Mouse (Mus musculus) 3134 (cell line): Measurements from ENCODE around the gene Tmem274.
"Not testable (repeated sequence)": the region's sequence is repeated elsewhere in the genome, so short reads cannot be mapped to it uniquely, and the experiment has no call there.

ENCODE experiments used
- DNase-seq: peaks from one replicate; pipeline ENCODE4 v3.0.0-alpha.2; 2011; ENCODE audit warnings: low spot score; ENCODE audit not compliant: insufficient read length; ENCODE audit errors: extremely low read depth

Tmem274 gene

DNA sequence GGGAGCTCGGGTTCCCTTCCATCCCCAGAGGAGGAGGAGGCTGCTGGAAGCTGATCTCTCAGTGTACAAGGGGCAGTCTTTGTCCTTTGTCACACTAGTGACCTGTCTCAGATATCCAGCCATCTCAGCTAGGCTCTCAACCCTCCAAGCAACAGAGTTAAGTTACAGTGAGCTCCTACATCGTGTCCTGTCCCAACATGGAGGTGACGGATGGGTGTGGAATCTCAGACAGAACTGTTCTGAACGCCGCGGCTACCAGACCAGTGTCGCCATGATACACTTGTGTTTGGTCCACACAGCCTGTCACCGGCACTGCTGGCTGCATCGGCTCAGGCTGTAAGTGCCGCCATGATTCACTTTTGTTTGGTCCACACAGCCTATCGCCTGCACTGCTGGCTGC, at the start of gene Tmem274:
Tmem274 (plus strand) TSS at position 301 of the 400 bp plus-strand sequence.
- no peak for DNase-seq

DNA sequence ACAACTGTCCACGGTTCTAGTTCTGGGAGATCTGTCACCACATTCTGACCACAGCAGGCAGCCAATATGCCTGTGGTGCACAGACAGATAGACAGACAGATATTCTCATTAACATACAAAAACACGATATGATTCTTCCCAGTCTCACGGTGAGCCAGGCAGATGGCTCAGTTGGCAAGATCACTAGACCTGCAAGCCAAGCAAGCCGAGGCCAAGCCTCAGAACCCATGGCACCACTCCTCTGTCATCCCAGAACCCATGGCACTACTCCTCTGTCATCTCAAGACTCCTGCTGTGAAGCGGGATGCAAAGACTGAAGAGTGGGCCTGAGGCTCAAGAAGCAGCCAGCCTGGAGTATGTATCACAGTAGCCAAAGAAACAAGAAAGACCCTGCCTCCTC, 47.6 kb upstream of the Tmem274 start:
- no peak for DNase-seq

DNA sequence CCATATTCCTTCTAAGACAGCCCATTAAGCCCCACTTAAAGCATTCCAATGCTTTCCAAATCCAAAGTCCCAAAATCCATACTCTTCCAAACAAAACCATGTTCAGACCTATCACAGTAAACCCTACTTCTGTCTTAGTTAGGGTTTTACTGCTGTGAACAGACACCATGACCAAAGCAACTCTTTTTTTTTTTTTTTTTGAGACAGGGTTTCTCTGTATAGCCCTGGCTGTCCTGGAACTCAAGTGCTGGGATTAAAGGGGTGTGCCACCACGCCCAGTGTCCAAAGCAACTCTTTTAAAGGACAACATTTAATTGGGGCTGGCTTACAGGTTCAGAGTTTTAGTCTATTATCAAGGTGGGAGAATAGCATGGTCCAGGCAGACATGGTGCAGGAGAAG, 45.3 kb upstream of the Tmem274 start:
- not testable (repeated sequence) for DNase-seq

DNA sequence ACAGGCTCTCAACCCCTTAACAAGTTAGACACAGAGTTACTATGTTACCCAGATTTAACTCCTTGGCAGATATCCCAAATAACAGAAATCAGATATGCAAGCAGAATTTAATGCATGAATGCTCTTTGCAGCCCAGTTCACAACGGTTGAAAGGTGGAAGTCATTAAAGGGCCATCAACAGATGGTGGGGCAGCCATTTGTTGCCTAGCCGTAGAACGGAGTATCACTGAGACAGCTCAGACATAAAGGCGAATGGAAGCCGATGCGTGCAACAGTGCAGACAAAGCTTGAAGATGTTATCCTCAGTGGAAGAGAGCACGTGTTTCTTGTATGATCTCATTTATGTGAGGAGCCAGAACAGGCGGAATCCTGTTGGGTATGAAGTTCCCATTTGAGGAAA, 36.6 kb upstream of the Tmem274 start:
- no peak for DNase-seq

DNA sequence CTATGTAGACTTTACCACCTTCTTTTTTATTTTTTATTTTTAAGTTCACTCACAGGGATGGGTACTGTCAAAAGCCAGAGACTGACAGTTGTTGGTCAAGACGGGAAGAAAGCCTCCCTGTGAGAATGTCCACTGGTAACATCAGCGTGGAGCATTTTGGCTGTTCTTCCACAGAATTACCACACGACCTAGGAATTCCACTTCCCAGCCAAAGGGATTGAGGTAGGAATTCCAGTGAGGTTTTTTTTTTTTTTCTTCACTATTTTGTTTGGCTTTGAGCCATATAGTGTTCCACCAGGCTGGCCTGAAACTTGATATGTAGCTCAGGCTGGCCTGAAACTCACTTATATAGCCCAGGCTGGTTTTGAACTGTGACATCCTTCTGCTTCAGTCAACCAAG, 34.7 kb upstream of the Tmem274 start:
- DNase-seq: peak; percentile 56

DNA sequence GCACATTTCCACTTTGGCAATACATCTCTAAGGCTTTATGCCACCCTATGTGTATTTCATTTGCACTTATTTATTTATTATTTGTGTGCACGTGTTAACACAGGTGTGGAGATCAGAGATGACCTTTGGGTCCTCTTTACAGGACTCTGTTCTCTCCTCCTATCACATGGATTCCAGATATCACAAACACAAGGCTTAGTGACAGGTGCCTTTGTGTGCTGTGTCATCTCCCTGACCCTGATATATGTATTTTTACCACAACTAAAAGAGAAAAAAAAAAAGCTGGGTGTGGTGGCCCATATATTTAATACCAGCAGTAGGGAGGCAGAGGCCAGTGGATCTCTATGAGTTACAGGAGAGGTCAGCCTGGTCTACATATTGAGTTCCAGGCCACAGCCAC, 32.7 kb upstream of the Tmem274 start:
- DNase-seq: no peak

DNA sequence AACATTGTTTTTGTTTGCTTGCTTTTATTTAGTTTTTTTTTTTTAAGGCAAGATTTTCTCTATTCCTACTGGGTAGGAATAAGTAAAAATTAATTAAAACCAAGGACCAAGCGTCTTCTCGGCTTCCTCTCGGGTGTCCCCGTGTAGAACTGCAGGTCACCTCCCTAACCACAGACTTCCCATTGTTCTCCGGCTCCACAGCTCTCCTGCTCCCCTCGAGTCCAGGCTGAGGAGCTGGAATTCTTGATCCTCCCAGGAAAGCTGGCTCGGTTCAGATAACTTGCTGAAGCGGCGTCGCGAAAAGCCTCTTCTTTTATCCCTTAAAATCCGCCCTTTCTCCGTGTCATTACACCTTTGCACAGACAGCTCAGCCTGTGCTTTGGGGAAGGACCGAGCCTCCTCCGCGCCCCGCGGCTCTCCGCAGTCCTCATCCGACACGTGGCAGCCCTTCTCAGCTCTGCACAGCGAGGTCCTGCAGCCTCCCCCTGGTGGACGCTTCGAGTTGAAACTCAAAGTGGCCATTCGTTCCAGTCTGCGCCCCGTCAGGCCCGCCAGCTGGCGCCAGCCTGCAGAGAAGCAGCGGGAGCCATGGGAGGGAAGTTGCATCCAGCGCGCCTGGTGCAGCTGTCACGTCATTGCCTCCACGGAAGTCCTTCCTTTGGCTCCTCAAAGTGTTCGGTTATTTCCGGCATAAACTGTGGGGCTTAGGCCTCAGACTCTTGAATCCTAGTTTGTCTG, 32.0 kb upstream of the Tmem274 start:
- DNase-seq: peak; percentile 92

DNA sequence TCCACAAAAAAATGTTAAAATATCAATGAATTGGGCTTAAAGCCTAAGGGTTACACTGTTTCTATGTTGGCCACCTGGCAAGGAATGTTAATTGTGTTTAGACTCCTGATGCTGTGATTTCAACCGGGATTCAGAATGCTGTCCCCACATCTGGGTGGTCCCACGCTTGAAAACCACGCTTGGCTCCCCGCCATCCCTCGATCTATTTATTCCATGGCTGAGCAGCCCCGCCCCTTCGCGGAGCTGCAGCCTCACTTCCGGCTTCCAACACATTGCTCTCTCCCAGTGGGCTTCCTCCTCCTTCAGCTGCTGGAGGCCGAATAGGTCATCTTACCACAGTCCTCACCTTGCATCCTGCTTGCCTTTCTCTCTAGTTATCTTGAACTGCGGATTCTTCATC, 31.3 kb upstream of the Tmem274 start:
- DNase-seq: peak; percentile 53

DNA sequence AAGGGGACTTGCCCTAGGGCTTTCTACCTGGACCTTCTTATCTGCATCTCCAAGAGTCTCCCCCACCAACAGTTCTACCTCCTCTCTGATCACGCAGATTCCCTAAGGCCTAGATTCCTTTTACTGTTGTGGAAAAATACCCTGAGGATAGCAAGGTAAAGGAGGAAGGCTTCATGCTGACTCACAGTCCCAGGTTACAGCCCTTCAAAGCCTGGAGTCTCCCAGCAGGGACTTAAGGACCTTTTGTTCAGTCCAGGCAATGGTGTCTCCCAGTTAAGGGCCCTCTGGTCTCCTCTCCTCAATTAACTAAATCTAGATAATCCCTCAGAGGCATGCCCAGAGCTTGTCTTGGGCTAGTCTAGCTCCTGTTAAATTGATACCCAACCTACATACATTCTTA, 30.9 kb upstream of the Tmem274 start:
- no peak for DNase-seq

DNA sequence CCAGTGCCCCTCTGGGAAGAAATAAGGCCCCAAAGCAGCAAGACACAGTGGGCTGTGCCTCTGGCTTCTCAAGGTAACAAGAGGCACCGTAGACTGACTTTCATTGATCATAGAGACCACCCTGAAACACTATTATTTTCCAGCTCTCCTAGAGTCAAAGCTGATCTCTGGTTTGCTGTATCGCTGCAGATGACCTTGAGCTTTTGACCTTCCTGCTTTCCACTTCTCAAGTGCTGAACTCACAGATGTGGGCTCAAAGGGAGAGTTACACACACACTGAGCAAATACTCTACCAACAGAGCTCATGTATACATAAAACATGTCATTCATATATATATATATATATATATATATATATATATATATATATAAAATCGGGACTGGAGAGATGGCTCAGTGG, 26.5 kb upstream of the Tmem274 start:
- no peak for DNase-seq

DNA sequence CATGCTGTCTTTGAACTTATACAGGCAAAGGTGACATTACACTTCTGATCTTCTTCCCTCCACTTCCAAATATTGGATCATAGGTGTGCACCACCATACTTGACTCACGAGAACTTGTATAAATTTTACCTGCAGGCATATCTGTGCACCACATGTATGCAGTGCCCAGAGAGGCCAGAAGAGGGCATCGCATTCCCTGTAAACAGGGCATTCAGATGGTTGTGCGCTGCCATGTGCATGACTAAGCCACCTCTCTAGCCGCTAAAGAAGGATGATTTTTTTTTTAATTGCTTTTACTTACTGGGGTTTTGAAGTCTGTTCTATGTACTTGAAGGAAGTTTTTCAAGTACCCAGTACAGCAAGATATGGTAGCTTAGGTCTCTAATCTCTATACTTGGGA, 23.5 kb upstream of the Tmem274 start:
- no peak for DNase-seq

DNA sequence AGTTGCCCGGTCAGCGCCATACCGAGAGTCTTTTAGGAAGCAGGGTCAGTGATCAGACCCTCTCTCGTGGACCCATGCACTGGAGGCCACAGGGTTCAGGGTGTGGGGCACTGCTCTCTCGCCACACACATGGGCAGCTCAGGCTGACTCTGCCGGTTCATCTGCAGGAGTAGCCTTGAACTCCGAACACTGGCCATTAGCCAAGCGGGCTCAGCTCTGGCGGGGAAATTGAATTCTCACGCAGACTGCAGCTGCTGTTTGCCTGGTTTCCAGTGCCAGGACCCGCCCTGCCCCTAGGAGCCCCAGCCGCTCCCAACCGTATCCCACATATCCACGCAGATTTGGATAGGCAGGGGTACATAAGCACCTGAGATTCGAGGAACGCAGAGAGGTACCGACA, 22.9 kb upstream of the Tmem274 start:
- no peak for DNase-seq

DNA sequence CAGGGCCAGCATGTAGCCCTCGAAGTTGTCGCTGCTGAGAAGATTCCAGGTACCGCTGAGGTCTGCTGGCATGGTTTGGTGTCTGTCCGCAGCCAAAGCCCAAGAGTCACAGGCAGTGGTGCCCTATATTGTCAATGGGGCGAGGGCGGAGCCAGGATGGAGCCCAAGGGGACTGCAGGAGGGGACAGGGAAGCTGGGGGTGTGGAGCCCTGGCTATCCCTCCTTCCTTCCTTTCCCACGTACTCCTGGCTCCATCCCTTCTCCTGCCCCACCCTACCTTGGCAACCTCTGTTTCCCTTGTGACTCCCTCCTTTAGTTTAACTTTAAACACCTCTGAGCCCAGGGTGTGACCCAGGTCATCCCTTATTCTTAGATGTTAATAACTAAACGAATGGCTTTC, 22.3 kb upstream of the Tmem274 start, which contains the start of gene Rbp7:
Rbp7 (minus strand) TSS at position 100 of the 400 bp plus-strand sequence.
- no peak for DNase-seq

DNA sequence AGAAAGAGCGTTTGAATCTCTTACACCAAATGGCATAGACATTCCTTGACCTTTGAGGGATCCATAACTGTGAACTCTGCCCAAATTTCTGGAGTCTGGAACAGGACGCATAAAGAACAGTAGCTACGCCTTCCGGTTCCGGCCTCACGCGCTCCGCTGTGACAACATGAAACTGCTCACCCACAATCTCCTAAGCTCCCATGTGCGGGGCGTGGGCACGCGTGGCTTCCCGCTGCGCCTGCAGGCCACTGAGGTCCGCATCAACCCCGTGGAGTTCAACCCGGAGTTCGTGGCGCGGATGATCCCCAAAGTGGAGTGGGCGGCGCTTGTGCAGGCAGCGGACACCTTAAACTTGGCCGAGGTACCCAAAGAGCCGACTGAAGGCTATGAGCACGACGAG, 20.0 kb upstream of the Tmem274 start:
- DNase-seq: not testable (repeated sequence)

DNA sequence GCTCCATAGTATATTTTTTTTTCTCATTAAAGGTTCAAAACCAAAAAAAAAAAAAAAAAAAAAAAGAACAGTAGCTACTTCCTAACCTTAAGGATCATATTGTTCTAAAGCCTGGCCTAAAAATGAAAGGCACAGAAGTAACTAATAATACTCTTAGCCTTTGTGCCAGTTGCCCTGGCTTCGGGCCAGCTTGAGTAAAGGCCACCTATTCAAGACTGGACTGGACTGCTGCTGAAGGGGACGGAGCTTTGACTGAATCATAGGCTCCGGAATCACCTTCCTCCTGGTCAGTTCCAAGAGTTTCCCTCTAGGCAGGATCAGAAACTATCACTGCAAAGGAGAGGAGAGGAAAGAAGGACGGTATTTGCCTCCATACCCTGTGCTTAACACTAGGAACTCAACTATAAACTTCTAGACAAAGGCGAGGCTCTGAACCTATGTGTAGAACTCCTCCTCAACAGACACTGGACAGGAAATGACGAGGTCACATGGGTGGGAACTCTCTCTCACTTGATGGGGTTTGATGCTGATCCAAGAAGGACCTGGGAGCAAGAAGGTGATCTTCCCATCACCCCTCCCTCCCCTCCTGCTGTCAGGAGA, 19.2 kb upstream of the Tmem274 start:
- DNase-seq: no peak

DNA sequence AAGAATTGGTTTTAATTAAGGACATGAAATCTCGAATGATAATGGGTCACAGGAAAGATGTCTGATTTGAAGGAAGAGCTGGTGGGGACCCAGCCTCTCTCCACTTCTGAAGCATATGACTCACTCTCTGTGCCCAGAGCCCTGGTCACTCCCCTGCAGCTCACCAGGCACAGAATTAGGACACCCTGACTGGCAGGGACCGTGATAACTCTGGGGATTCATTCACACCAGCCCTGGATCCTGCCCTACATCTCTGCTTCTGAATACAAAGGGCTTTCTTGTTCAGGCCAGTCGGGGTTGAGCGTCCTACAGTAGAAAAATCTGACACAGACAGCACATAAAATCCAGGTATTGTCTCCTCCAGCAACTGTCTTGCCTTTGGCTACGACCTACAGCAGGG, 18.7 kb upstream of the Tmem274 start:
- no peak for DNase-seq

DNA sequence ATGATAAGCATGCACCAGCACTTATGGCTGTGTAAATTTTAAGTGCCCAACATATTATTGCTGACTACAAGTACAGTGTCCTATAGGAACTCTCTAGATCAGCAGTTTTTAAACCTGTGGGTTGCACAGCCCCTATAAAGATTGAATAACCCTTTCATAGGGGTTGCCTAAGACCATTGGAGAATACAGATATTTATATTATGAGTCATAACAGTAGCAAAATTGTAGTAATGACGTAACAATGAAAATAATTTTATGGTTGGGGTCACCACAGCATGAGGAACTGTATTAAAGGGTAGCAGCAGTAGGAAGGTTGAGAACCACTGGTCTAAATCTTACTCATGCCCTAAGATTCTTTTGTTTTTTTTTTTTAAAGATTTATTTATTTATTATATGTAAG, 17.8 kb upstream of the Tmem274 start:
- DNase-seq: no peak

DNA sequence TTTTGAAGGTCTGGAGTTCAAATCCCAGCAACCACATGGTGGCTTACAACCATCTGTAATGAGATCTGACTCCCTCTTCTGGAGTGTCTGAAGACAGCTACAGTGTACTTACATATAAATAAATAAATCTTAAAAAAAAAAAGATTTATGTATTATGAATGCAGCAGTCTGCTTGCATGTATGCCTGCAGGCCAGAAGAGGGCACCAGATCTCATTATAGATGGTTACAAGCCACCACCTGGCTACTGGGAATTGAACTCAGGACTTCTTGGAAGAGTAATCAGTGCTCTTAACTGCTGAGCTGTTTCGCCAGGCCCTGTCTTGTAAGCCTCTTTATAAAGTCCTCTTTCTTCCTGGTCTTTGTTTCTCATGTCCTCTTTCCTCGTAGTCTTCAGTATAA, 16.7 kb upstream of the Tmem274 start:
- not testable (repeated sequence) for DNase-seq

DNA sequence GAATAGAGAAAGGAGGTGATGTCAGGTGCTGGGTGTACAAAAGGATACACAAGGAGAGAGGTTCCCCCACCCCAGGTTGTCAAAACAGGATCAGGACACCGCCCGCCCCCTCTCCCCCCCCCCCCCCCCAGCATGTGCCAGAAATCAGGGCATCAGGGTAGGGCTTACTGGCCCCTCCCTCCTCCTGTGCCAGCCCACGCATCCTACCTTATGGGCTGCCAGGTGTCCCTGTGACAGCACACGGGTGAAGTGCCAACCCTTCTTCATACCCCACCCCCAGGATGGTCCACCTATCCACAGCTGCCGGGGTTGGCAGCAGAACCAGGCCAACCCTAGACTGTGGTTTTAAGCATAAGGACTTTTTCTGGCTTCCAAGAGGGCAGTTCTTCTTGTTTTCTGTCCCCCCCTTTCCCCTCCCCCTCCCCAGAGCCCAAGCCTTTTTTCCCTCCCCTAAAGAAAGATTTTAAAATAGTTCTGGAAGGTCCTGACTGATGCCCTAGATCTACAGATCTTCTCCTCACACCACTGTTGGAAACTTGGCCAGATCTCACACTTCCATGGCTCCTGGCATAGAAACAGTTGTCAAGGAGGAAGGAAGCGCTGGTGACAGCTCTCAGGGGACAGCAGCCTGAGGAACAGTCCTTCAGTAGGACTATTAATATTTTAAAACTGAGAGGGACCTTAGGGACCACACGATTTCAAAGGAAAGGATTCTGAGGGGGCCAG, 15.4 kb upstream of the Tmem274 start:
- no peak for DNase-seq

DNA sequence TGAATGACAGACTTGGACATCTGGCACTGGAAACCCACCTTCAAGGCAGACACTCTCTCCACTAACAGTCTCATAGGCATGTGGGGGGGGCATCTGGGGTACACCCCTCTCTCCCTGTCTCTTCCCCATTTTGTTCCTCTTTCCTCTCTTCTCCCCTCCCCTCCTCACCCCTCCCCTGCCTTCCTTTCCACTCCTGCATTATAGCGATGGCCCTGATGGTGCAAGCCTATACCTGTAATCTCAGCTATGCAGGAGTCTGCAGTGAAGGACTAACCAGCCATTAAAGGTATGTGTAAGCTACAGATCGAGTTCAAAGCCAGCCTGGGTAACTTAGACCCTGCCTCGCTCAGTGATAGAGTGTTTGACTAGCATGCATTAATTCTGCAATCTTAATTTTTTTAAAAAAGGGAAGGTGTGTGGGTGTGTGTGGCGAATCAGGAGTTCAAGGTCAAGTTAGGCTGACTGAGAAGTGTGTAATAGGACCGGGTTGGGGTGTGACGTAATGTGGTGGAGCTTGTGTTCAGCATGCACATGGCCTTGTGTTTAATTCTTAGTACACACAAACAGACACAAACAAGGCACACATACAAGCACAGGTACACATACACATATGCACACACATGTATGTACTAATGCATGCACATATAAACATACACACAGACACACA, 14.7 kb upstream of the Tmem274 start:
- DNase-seq: no peak

DNA sequence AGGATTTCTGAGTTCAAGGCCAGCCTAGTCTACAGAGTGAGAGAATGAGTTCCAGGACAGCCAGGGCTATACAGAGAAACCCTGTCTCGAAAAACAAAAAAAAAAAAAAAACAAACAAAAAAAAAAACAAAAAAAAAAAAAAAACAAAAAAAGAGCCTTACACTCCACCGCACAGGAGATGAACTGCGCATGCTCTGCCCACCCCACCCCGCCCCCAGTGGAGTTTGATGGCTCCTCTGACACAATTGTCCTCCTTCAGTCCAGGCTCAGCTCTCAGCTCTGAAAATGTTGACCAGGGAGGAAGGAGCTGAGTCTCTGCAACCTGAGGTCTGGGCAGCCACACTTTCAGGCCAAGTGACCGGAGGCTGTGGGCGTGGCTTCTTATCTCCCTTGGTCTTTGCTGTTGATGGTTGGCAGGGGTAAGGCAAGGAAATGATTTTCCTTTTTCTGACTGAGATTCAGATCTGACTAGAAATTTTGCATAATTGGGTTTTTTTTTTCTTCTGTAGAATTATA, 13.7 kb upstream of the Tmem274 start:
- no peak for DNase-seq
